Mouse (Mus musculus) kidney, adult 18-20 months (tissue): ENCODE results near the gene Spaca7.
"Not testable (repeated sequence)": the region's sequence is repeated elsewhere in the genome, so short reads cannot be mapped to it uniquely, and the experiment has no call there.

Source experiments
- DNase-seq: peaks from one replicate; pipeline ENCODE4 v3.0.0; 2021

The Spaca7 gene

GRCm38 (mm10) chr8:12613201-12613600 lies 40.4 kb downstream of the Spaca7 start:
- DNase-seq, result no peak

GRCm38 (mm10) chr8:12617369-12617768 lies 44.5 kb downstream of the Spaca7 start:
- not testable (repeated sequence) for DNase-seq

GRCm38 (mm10) chr8:12621550-12622222 lies 48.9 kb downstream of the Spaca7 start:
- DNase-seq, result no peak

GRCm38 (mm10) chr8:12625890-12626289 lies 53.1 kb downstream of the Spaca7 start:
- DNase-seq, result no peak

DNA sequence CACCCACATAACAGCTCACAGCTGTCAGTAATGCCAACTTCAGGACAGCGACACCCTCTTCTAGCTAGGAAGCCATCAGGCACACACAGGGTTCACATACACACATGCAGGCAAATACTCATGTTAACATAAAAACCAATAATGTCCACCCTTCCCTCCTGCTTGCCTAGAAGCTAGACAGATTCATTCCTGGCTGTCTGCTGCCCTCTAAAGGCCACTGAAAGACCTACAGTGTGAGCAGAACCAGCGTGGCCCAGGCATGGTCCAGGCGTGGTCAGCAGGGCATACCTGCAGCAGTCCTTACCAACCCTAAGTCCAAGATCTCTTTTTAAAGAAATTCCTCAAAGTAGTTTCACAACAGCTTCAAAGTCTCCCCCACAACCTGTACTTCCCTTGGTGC lies 56.2 kb downstream of the Spaca7 start:
- peak; percentile 57 for DNase-seq

GRCm38 (mm10) chr8:12635366-12635765 lies 62.5 kb downstream of the Spaca7 start:
- DNase-seq, result no peak

- no peak for DNase-seq
Observed at GRCm38 (mm10) chr8:12638446-12638845, 65.6 kb downstream of the Spaca7 start.

DNA sequence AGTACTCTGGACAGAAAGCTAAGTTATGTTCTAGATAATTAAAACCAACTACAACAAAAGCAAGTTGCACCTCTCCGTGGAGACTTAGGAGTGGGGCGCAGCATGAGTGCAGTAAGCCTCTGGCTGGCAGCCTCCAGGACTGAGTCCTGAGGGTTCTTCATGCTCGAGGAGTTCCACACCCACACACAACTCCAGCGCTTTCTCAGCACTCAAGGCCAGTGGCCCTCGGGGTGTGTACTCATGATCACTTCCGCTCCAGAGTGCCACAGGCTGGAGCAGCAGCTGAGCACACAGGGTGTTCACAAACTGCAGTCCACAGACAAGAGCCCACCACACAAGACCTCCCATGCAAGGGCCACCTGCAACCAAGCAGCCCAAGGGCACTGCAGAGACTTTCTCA lies 68.7 kb downstream of the Spaca7 start:
- no peak for DNase-seq

- no peak for DNase-seq
Observed at GRCm38 (mm10) chr8:12644341-12644740, 71.5 kb downstream of the Spaca7 start.

- no peak for DNase-seq
Observed at GRCm38 (mm10) chr8:12644894-12645293, 72.1 kb downstream of the Spaca7 start.

GRCm38 (mm10) chr8:12646536-12646935 lies 73.7 kb downstream of the Spaca7 start:
- peak; percentile 7 for DNase-seq

- DNase-seq, result no peak
Observed at GRCm38 (mm10) chr8:12648951-12649350, 76.1 kb downstream of the Spaca7 start.
